Comparison of ENCODE assay signal across 7 mouse cellular contexts in genomic region chr4:57675387-57675786, GRCm38 (mm10). TPM values are rescaled to one million over a fixed set of nuclear protein-coding genes. Genes with fewer than 3 reads are reported as not detected.
DNase-seq lines count a peak whose midpoint lies in the region; ATAC-seq lines count a peak whose summit lies in the region.

No protein-coding gene starts in this region.

- ATAC-seq in forebrain, embryonic 12.5 days (ENCODE audit: low FRiP score), result no peak
- ATAC-seq in megakaryocyte progenitor cell, adult 5-6 weeks (replicated peaks; ENCODE audit: poor library complexity), result peak; percentile 49
- ATAC-seq in stomach, embryonic 15.5 days (ENCODE audit: insufficient read depth, low FRiP score, low read depth), result peak; percentile 78

- no peaks in the 10 kb centered on the region for H3K9me3 ChIP-seq in forebrain, embryonic 12.5 days
- no peaks in the 10 kb centered on the region for H3K9me3 ChIP-seq in stomach, embryonic 15.5 days

- H3K9ac ChIP-seq in forebrain, embryonic 12.5 days, result no peak overlapping the region
- no peak overlapping the region for H3K9ac ChIP-seq in stomach, embryonic 15.5 days

- peaks cover 6% of the 10 kb centered on the region for H3K4me1 ChIP-seq in forebrain, embryonic 12.5 days
- H3K4me1 ChIP-seq in stomach, embryonic 15.5 days, result peaks cover 23% of the 10 kb centered on the region

- no peaks in the 10 kb centered on the region for H3K36me3 ChIP-seq in forebrain, embryonic 12.5 days (replicated peaks)
- no peaks in the 10 kb centered on the region for H3K36me3 ChIP-seq in stomach, embryonic 15.5 days

- 4% methylated on average over 13 of the region's 13 CpGs for WGBS in forebrain, embryonic 12.5 days
- 4% methylated on average over 13 of the region's 13 CpGs for WGBS in stomach, embryonic 15.5 days

- peak overlapping the region; percentile 48 for H3K4me2 ChIP-seq in forebrain, embryonic 12.5 days
- peak overlapping the region; percentile 54 for H3K4me2 ChIP-seq in stomach, embryonic 15.5 days

- intact Hi-C loops in heart, postnatal 25 days (cut with DNase I), result loop anchor here (2.0 to 10.0 kb wide), 3 partner anchors 13 to 409 kb away; no protein-coding TSS in a partner anchor

- H3K27ac ChIP-seq in forebrain, embryonic 12.5 days, result no peak overlapping the region
- peak overlapping the region; percentile 66; the same call in 1 of the 2 replicates for H3K27ac ChIP-seq in stomach, embryonic 15.5 days

- peak; percentile 82 for DNase-seq in adrenal gland, postnatal 14 days
- peak; percentile 86 for DNase-seq in heart, postnatal 25 days (ENCODE audit: low spot score)
- peak; percentile 79 to 88 for DNase-seq in kidney, postnatal 4 days
- DNase-seq in frontal cortex, postnatal 10 days (ENCODE audit: low spot score in 2 of 2), result no peak

- no peaks in the 10 kb centered on the region for H3K27me3 ChIP-seq in forebrain, embryonic 12.5 days
- no peaks in the 10 kb centered on the region for H3K27me3 ChIP-seq in stomach, embryonic 15.5 days (replicated peaks)

- H3K4me3 ChIP-seq in forebrain, embryonic 12.5 days (replicated peaks), result peak overlapping the region; percentile 17; the same call in 1 of the 2 replicates
- peak overlapping the region; percentile 21 for H3K4me3 ChIP-seq in stomach, embryonic 15.5 days (replicated peaks)

RNA-seq across cellular contexts. Expression of gene Akap2, which starts 42.1 kb away (rescaled TPM):
- 129 and 137 TPM in 2 replicates for total RNA-seq in adrenal gland, postnatal 14 days (2021)
- polyA plus RNA-seq in forebrain, embryonic 12.5 days (2016; fragmentation: Nextera tagmentation; extraction: Ambion mirVana), result 12.4 and 12.5 TPM in 2 replicates
- total RNA-seq in heart, postnatal 25 days (2021), result 10 to 100 TPM; 84.4 to 96.1 TPM
- 0.02 TPM in 1 of 2 replicates, not detected in the other for total RNA-seq in megakaryocyte progenitor cell, adult 5-6 weeks (2015)
- total RNA-seq in megakaryocyte progenitor cell, adult 5-6 weeks (2017), result not detected in 2 replicates
- 21.2 and 23.4 TPM in 2 replicates for polyA plus RNA-seq in stomach, embryonic 15.5 days (2015; fragmentation: Nextera tagmentation; extraction: Ambion mirVana)

Comparison
In these comparisons a context has a peak if more than half of its experiments do, and no peak if none do; other contexts are left out.
1. DNase-seq: peak in adrenal gland, postnatal 14 days (single experiment), heart, postnatal 25 days (single experiment) and kidney, postnatal 4 days (2 of 2); none in frontal cortex, postnatal 10 days (0 of 2).
2. RNA of gene Akap2, which starts 42.1 kb away (total RNA-seq): 129 to 137 TPM in adrenal gland, postnatal 14 days and 84.4 to 96.1 TPM in heart, postnatal 25 days; 0.02 TPM in megakaryocyte progenitor cell, adult 5-6 weeks; every median in the first group is over 10 times any median in the second.